8 mouse cellular contexts compared by ENCODE assay signal in genomic region chr16:78198642-78199121, GRCm38 (mm10).
DNase-seq lines count a peak whose midpoint lies in the region; ATAC-seq and TF ChIP-seq lines count a peak whose summit lies in the region.

No protein-coding gene starts in this region.

- peak; percentile 96 for TF ChIP-seq CTCF in E14TG2a.4 (conservative IDR thresholded peaks at IDR 0.05; ENCODE audit: low read length)
- peak; percentile 98 for TF ChIP-seq CTCF in brain, embryonic 14.5 days (IDR thresholded peaks at IDR 0.05; ENCODE audit: borderline replicate concordance, extremely low read depth, insufficient read depth, insufficient read length)

- no peak overlapping the region for H3K27ac ChIP-seq in forebrain, embryonic 16.5 days (ENCODE audit: low read length)

- intact Hi-C loops in heart, postnatal 14 days (cut with DNase I): loop anchor here (5.0 kb wide), 2 partner anchors 254 to 439 kb away; no protein-coding TSS in a partner anchor

- H3K4me3 ChIP-seq in E14TG2a.4 (replicated peaks; ENCODE audit: low read length): no peak overlapping the region
- H3K4me3 ChIP-seq in forebrain, embryonic 16.5 days (replicated peaks; ENCODE audit: low read length): no peak overlapping the region

- no peaks in the 10 kb centered on the region for H3K36me3 ChIP-seq in E14TG2a.4 (ENCODE audit: insufficient read depth, low read length)
- H3K36me3 ChIP-seq in forebrain, embryonic 16.5 days (ENCODE audit: control insufficient read depth, insufficient read depth): no peaks in the 10 kb centered on the region

- H3K27me3 ChIP-seq in E14TG2a.4 (ENCODE audit: insufficient read depth, low read length): no peaks in the 10 kb centered on the region; the same call in 1 of the 2 replicates
- H3K27me3 ChIP-seq in forebrain, embryonic 16.5 days (replicated peaks; ENCODE audit: control insufficient read depth, insufficient read depth, low read length): no peaks in the 10 kb centered on the region

- no peaks in the 10 kb centered on the region for H3K9me3 ChIP-seq in E14TG2a.4 (ENCODE audit: low read length)
- H3K9me3 ChIP-seq in forebrain, embryonic 16.5 days (ENCODE audit: control insufficient read depth, low read length): no peaks in the 10 kb centered on the region

- H3K4me2 ChIP-seq in forebrain, embryonic 16.5 days (ENCODE audit: low read length): peak overlapping the region; percentile 34

- no peaks in the 10 kb centered on the region for H3K4me1 ChIP-seq in E14TG2a.4 (replicated peaks; ENCODE audit: low read depth, low read length)
- H3K4me1 ChIP-seq in forebrain, embryonic 16.5 days (replicated peaks; ENCODE audit: control insufficient read depth, insufficient read depth, low read length): peaks cover 2% of the 10 kb centered on the region; the same call in 1 of the 2 replicates

- H3K9ac ChIP-seq in forebrain, embryonic 16.5 days (replicated peaks; ENCODE audit: low read depth, low read length): no peak overlapping the region

- peak; percentile 26; the same call in 1 of the 2 replicates for ATAC-seq in forebrain, embryonic 16.5 days

- no peak for TF ChIP-seq POLR2A in brain, embryonic 14.5 days (IDR thresholded peaks at IDR 0.05; ENCODE audit: borderline replicate concordance, extremely low read depth, insufficient read depth, insufficient read length, poor library complexity, severe bottlenecking)

- WGBS in forebrain, embryonic 16.5 days: 7% methylated on average over 16 of the region's 16 CpGs

- DNase-seq in brain, embryonic 14.5 days (ENCODE audit: low read depth): peak; percentile 82
- DNase-seq in heart, postnatal 14 days: peak; percentile 75 to 84
- peak; percentile 64 for DNase-seq in layer of hippocampus, adult 9-10 months (ENCODE audit: low spot score)
- peak; percentile 84 for DNase-seq in lung, postnatal 10 days
- DNase-seq in ovary, postnatal 14 days (ENCODE audit: low spot score): peak; percentile 79
- peak; percentile 73 to 85 for DNase-seq in thymus, postnatal 10 days (ENCODE audit: low spot score in 2 of 2)
